Mouse (Mus musculus) midbrain, embryonic 14.5 days (tissue): ENCODE data around the gene Fyttd1. TPM values are rescaled to one million over a fixed set of nuclear protein-coding genes. Genes with fewer than 3 reads are reported as not detected.

Source experiments
- ATAC-seq: fragments of 200-750 bp; cut with Nextera tagmentation; 2 replicates; pipeline ENCODE4 v1.8.0; 2017; ENCODE audit warnings: moderate number of reproducible peaks, moderate library complexity; ENCODE audit not compliant: low FRiP score, low TSS enrichment
- DNase-seq: peaks from one replicate; pipeline ENCODE4 v3.0.0-alpha.2; 2015
- H3K27ac ChIP-seq: fragments of 300-500 bp; sonication (generic); replicated peaks from 2 replicates; pipeline ENCODE4 v1.5.1; 2014; ENCODE audit warnings: mild to moderate bottlenecking, low read depth, low read length, moderate library complexity
- H3K27me3 ChIP-seq: fragments of 300-500 bp; sonication (generic); 2 replicates; pipeline ENCODE4 v1.6.1; 2014; ENCODE audit warnings: low read length, control low read depth, mixed read lengths; ENCODE audit not compliant: control insufficient read depth, insufficient read depth
- H3K36me3 ChIP-seq: fragments of 300-500 bp; sonication (generic); 2 replicates; pipeline ENCODE4 v1.6.1; 2014; ENCODE audit warnings: low read length, control low read depth; ENCODE audit not compliant: control insufficient read depth, insufficient read depth
- H3K4me1 ChIP-seq: fragments of 300-500 bp; sonication (generic); 2 replicates; pipeline ENCODE4 v1.6.1; 2014; ENCODE audit warnings: mild to moderate bottlenecking, antibody characterized with exemption, low read length, control low read depth; ENCODE audit not compliant: control insufficient read depth, insufficient read depth
- H3K4me2 ChIP-seq: fragments of 300-500 bp; sonication (generic); 2 replicates; pipeline ENCODE4 v1.6.1; 2014; ENCODE audit warnings: mild to moderate bottlenecking, low read length, moderate library complexity
- H3K4me3 ChIP-seq: fragments of 300-500 bp; sonication (generic); replicated peaks from 2 replicates; pipeline ENCODE4 v1.5.1; 2014; ENCODE audit warnings: low read depth, low read length
- H3K9ac ChIP-seq: fragments of 300-500 bp; sonication (generic); replicated peaks from 2 replicates; pipeline ENCODE4 v1.6.1; 2014; ENCODE audit warnings: mild to moderate bottlenecking, low read length, moderate library complexity
- H3K9me3 ChIP-seq: fragments of 300-500 bp; sonication (generic); 2 replicates; pipeline ENCODE4 v1.6.1; 2016; ENCODE audit warnings: low read length, control low read depth, mixed read lengths; ENCODE audit not compliant: control insufficient read depth
- WGBS: fragments of 180-500 bp; shearing (Covaris S2); extraction: QIAGEN DNeasy Blood & Tissue Kit; methylation state at CpG from one replicate; pipeline ENCODE4 v1.1.7; 2014; 5-methylcytosine and 5-hydroxymethylcytosine counted together
- polyA plus RNA-seq: library from polyadenylated mRNA; unstranded; fragments of >200 nt; fragmentation: Nextera tagmentation; extraction: Ambion mirVana; gene quantifications from 2 replicates; pipeline ENCODE4 v1.2.1, GENCODE M21; 2014

Gene Fyttd1
- polyA plus RNA-seq, 1 experiment from 2014 or later = 171 TPM

DNA sequence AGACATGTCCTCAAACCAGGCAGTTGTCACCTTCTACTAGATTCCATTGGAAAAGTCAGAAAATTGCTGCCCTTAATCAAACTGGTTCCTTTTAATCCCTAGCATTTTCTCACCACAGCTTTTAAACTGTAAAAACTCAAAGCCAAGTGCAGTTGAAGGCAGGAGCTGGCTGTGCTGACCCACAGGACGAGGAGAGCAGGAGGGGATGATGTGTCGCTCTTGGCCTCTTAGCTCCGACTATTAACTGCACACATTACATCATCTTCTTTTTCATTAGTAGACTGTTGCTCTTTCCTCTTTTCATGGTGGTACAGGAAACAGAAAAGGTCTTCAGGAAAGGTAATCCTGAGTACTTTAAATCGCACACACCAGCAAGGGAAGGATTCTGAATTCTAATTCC, 18.9 kb upstream of the Fyttd1 start:
- 77% methylated on average over 4 of the region's 4 CpGs for WGBS
- H3K27me3 ChIP-seq = no peaks in the 10 kb centered on the region
- H3K36me3 ChIP-seq = peaks cover 12% of the 10 kb centered on the region; the same call in 1 of the 2 replicates
- no peak overlapping the region for H3K27ac ChIP-seq
- ATAC-seq (no peak), DNase-seq (no peak)
- H3K4me3 ChIP-seq = no peak overlapping the region
- no peaks in the 10 kb centered on the region for H3K4me1 ChIP-seq
- H3K9me3 ChIP-seq = no peaks in the 10 kb centered on the region
- H3K9ac ChIP-seq = no peak overlapping the region
- no peak overlapping the region for H3K4me2 ChIP-seq

- Histone ChIP-seq H3K4me1 (no peaks in the 10 kb centered on the region), H3K4me2 (no peak overlapping the region), H3K4me3 (no peak overlapping the region), H3K9ac (no peak overlapping the region), H3K36me3 (0 out of 2 replicates have a peak, but pooled peaks cover 7% of the 10 kb centered on the region), H3K9me3 (no peaks in the 10 kb centered on the region), H3K27me3 (no peaks in the 10 kb centered on the region), H3K27ac (no peak overlapping the region)
- no peak for DNase-seq
- no peak for ATAC-seq
- 81% methylated on average over 12 of the region's 12 CpGs for WGBS
Measured at GRCm38 (mm10) chr16:32858771-32859636, 18.3 kb upstream of the Fyttd1 start.

GRCm38 (mm10) chr16:32861813-32862385, 15.4 kb upstream of the Fyttd1 start:
- 0 out of 2 replicates have a peak, but pooled peaks cover 7% of the 10 kb centered on the region for H3K36me3 ChIP-seq
- H3K4me1 ChIP-seq = peaks cover 6% of the 10 kb centered on the region
- ATAC-seq = no peak
- WGBS = 92% methylated on average over 3 of the region's 3 CpGs
- H3K27me3 ChIP-seq = no peaks in the 10 kb centered on the region
- H3K4me3 ChIP-seq = no peak overlapping the region
- H3K9ac ChIP-seq = no peak overlapping the region
- H3K9me3 ChIP-seq = no peaks in the 10 kb centered on the region
- H3K27ac ChIP-seq = no peak overlapping the region
- DNase-seq = no peak
- H3K4me2 ChIP-seq = no peak overlapping the region

- Histone ChIP-seq H3K27ac (no peak overlapping the region), H3K9me3 (no peaks in the 10 kb centered on the region), H3K27me3 (no peaks in the 10 kb centered on the region), H3K36me3 (0 out of 2 replicates have a peak, but pooled peaks cover 7% of the 10 kb centered on the region), H3K4me2 (no peak overlapping the region), H3K9ac (no peak overlapping the region), H3K4me3 (no peak overlapping the region), H3K4me1 (peaks cover 12% of the 10 kb centered on the region)
- ATAC-seq (no peak), DNase-seq (no peak)
- 72% methylated on average over 4 of the region's 4 CpGs for WGBS
Measured at GRCm38 (mm10) chr16:32865401-32865800, 11.9 kb upstream of the Fyttd1 start.

DNA sequence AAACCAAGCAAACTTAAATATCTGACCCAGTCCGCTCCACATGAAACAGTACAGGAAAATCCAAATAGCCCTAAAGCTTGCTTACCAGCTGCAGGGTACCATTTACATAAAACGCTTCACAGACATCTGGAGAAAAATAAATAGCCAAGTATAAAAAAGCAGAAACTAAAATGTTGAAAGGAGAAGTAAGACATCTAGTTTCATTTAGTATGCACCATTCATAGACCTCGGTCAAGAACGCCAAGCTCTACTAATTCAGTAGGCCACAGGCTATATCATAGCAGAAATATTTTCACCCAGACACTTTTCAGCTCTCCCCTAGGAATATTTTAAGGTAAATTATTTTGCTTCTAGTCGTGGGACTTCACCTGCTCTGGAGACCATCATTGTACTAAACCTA, 10.6 kb upstream of the Fyttd1 start:
- peak overlapping the region; percentile 80 for H3K4me2 ChIP-seq

GRCm38 (mm10) chr16:32867919-32868552, 9.3 kb upstream of the Fyttd1 start:
- Histone ChIP-seq H3K27ac (peak overlapping the region; percentile 84), H3K4me1 (peaks cover 12% of the 10 kb centered on the region), H3K27me3 (no peaks in the 10 kb centered on the region), H3K4me2 (peak overlapping the region; percentile 80), H3K4me3 (peak overlapping the region; percentile 81), H3K9me3 (no peaks in the 10 kb centered on the region), H3K36me3 (no peaks in the 10 kb centered on the region), H3K9ac (peak overlapping the region; percentile 82)
- DNase-seq (peak; percentile 95), ATAC-seq (peak; percentile 99)
- under 1% methylated on average over 35 of the region's 35 CpGs for WGBS

More for the DNA sequence above, 10.6 kb upstream of the Fyttd1 start:
- no peaks in the 10 kb centered on the region for H3K27me3 ChIP-seq
- DNase-seq (no peak), ATAC-seq (no peak)
- H3K9me3 ChIP-seq = no peaks in the 10 kb centered on the region
- H3K9ac ChIP-seq = 0 out of 2 replicates have a peak overlapping the region, but pooled peaks have one; percentile 82
- no peaks in the 10 kb centered on the region for H3K36me3 ChIP-seq
- WGBS = 88% methylated on average over 5 of the region's 5 CpGs
- peaks cover 12% of the 10 kb centered on the region for H3K4me1 ChIP-seq
- peak overlapping the region; percentile 81; the same call in 1 of the 2 replicates for H3K4me3 ChIP-seq
- no peak overlapping the region for H3K27ac ChIP-seq

GRCm38 (mm10) chr16:32870231-32870630, 7.1 kb upstream of the Fyttd1 start:
- no peak for DNase-seq
- Histone ChIP-seq H3K36me3 (no peaks in the 10 kb centered on the region), H3K27ac (no peak overlapping the region), H3K4me3 (no peak overlapping the region), H3K9ac (no peak overlapping the region), H3K4me1 (peaks cover 12% of the 10 kb centered on the region), H3K9me3 (no peaks in the 10 kb centered on the region), H3K4me2 (no peak overlapping the region), H3K27me3 (no peaks in the 10 kb centered on the region)
- WGBS = 61% methylated on average over 5 of the region's 5 CpGs
- no peak for ATAC-seq

DNA sequence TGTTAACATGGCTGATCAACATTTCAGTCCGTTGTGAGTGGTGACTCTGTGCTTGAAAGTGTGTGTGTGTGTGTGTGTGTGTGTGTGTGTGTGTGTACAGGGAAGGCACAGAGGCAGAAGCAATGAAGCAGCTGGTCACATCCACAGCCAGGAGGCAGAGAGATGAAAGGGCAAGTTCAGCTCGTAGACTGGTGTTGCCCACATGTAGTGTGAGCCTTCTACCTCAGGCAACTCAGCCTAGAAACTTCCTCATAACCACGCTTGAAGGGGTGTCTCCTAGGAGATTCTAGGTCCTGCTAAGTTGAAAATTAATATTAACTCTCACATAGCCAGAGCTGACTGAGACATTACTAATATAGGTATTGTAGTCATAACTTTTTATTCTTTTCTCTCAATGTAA, 3.9 kb upstream of the Fyttd1 start:
- Histone ChIP-seq H3K9ac (no peak overlapping the region), H3K9me3 (no peaks in the 10 kb centered on the region), H3K4me1 (no peaks in the 10 kb centered on the region), H3K27me3 (no peaks in the 10 kb centered on the region), H3K27ac (no peak overlapping the region), H3K4me3 (no peak overlapping the region), H3K36me3 (no peaks in the 10 kb centered on the region), H3K4me2 (no peak overlapping the region)
- DNase-seq (no peak), ATAC-seq (no peak)
- WGBS = 58% methylated on average over 3 of the region's 3 CpGs
